Mouse (Mus musculus) central nervous system, embryonic 14 days (tissue): Measurements from ENCODE around the gene Il11ra1. TPM values are rescaled to one million over a fixed set of nuclear protein-coding genes. Genes with fewer than 3 reads are reported as not detected.

Experiments used
- polyA plus RNA-seq: library from polyadenylated mRNA; depleted of rRNA; stranded (reverse); fragments of >200 nt; gene quantifications from 2 replicates; pipeline ENCODE4 v1.2.3, GENCODE M21; 2012; rRNA removed

Il11ra1 gene
- polyA plus RNA-seq, result 34.2 and 80.9 TPM in 2 replicates

GRCm38 (mm10) chr4:41699783-41700182 is at the start of gene Il11ra1:
Il11ra1 (plus strand) TSS chr4:41699989.

GRCm38 (mm10) chr4:41696930-41697841 is 2.6 kb upstream of the Il11ra1 start, which contains the start of gene Cntfr:
Cntfr (minus strand) TSS chr4:41697089.

GRCm38 (mm10) chr4:41713197-41714067 is 13.6 kb downstream of the Il11ra1 start, which contains the start of gene Rpp25l:
Rpp25l (minus strand) TSS chr4:41713534.

GRCm38 (mm10) chr4:41722918-41723351 is 23.1 kb downstream of the Il11ra1 start, which contains the start of gene Dctn3:
Dctn3 (minus strand) TSS chr4:41723170.

GRCm38 (mm10) chr4:41731052-41731765 is 31.4 kb downstream of the Il11ra1 start, which contains the start of gene Arid3c:
Arid3c (minus strand) TSS chr4:41731142.

GRCm38 (mm10) chr4:41754797-41755337 is 55.1 kb downstream of the Il11ra1 start, which contains the start of gene Galt:
Galt (plus strand) TSS chr4:41755228.

GRCm38 (mm10) chr4:41755338-41756305 is 55.8 kb downstream of the Il11ra1 start, which contains the start of gene Sigmar1:
Sigmar1 (minus strand) TSS chr4:41756157.

GRCm38 (mm10) chr4:41774002-41774401 is 74.2 kb downstream of the Il11ra1 start, which contains the start of gene Ccl27a:
Ccl27a (minus strand) TSS chr4:41774247.

Other genes with a start within 250 kb of the Il11ra1 start
- gene Kif24, start 235.1 kb upstream of the Il11ra1 start, polyA plus RNA-seq, result 4.3 and 5.0 TPM in 2 replicates
- gene Nudt2, start 234.8 kb upstream of the Il11ra1 start, polyA plus RNA-seq, result 43.1 and 49.1 TPM in 2 replicates
- gene AI464131, start 196.9 kb upstream of the Il11ra1 start, polyA plus RNA-seq, result 4.6 and 6.7 TPM in 2 replicates
- gene 1110017D15Rik, start 182.7 kb upstream of the Il11ra1 start, polyA plus RNA-seq, result 8.3 and 11.9 TPM in 2 replicates
- 75.4 and 86.6 TPM in 2 replicates for gene Fam219a, start 130.5 kb upstream of the Il11ra1 start, polyA plus RNA-seq
- 2.3 and 2.9 TPM in 2 replicates for gene Dnaic1, start 130.2 kb upstream of the Il11ra1 start, polyA plus RNA-seq
- gene Enho, start 59.7 kb upstream of the Il11ra1 start, polyA plus RNA-seq, result 86.9 and 96.7 TPM in 2 replicates
- 63.3 and 84.9 TPM in 2 replicates for gene Cntfr, start 2.9 kb upstream of the Il11ra1 start, polyA plus RNA-seq
- 56.4 and 56.9 TPM in 2 replicates for gene Rpp25l, start 13.5 kb downstream of the Il11ra1 start, polyA plus RNA-seq
- 159 and 165 TPM in 2 replicates for gene Dctn3, start 23.2 kb downstream of the Il11ra1 start, polyA plus RNA-seq
- gene Arid3c, start 31.2 kb downstream of the Il11ra1 start, polyA plus RNA-seq, result 0.44 and 0.69 TPM in 2 replicates
- gene Galt, start 55.2 kb downstream of the Il11ra1 start, polyA plus RNA-seq, result 66.6 and 88.5 TPM in 2 replicates
- 55.0 and 62.8 TPM in 2 replicates for gene Sigmar1, start 56.2 kb downstream of the Il11ra1 start, polyA plus RNA-seq
- gene Ccl27a, start 74.3 kb downstream of the Il11ra1 start, polyA plus RNA-seq, result 367 and 380 TPM in 2 replicates
- not detected in 2 replicates for gene Gm21541, start 203.6 kb downstream of the Il11ra1 start, polyA plus RNA-seq
- 3.9 and 4.7 TPM in 2 replicates for gene Gm20878, start 241.6 kb downstream of the Il11ra1 start, polyA plus RNA-seq